11 mouse cellular contexts compared by ENCODE assay signal in genomic region chr16:33680816-33681215, GRCm38 (mm10). TPM values are rescaled to one million over a fixed set of nuclear protein-coding genes. Genes with fewer than 3 reads are reported as not detected.
DNase-seq lines count a peak whose midpoint lies in the region; ATAC-seq lines count a peak whose summit lies in the region.
"Had no signal": no experiment of that assay in that cellular context is flagged by ENCODE, and none has a peak within 500 bp of the region (broad histone marks: within the 10 kb centered on the region; RNA-seq: fewer than 3 reads in every experiment).

No protein-coding gene starts in this region.

- H3K36me3 ChIP-seq in kidney, embryonic 16.5 days (ENCODE audit: insufficient read depth, low read length): no peaks in the 10 kb centered on the region
- H3K36me3 ChIP-seq: embryonic facial prominence, embryonic 10.5 days; limb, embryonic 12.5 days had no signal

- 57% methylated on average over 10 of the region's 10 CpGs for WGBS in kidney, embryonic 16.5 days

- no peak overlapping the region for H3K27ac ChIP-seq in kidney, embryonic 16.5 days (ENCODE audit: low read length)
- H3K27ac ChIP-seq in brown adipose tissue, adult 24 weeks (replicated peaks; ENCODE audit: low read depth, low read length): peak overlapping the region; percentile 96
- H3K27ac ChIP-seq: embryonic facial prominence, embryonic 10.5 days; limb, embryonic 12.5 days had no signal

- H3K27me3 ChIP-seq in kidney, embryonic 16.5 days (ENCODE audit: insufficient read depth, low read length): no peaks in the 10 kb centered on the region
- H3K27me3 ChIP-seq: limb, embryonic 12.5 days had no signal

- H3K4me3 ChIP-seq in kidney, embryonic 16.5 days (ENCODE audit: low read length): no peak overlapping the region
- no peak overlapping the region for H3K4me3 ChIP-seq in brown adipose tissue, adult 24 weeks (ENCODE audit: insufficient read depth, low read depth, low read length)
- H3K4me3 ChIP-seq: embryonic facial prominence, embryonic 10.5 days; limb, embryonic 12.5 days had no signal

- H3K9ac ChIP-seq in kidney, embryonic 16.5 days (replicated peaks; ENCODE audit: low read length): no peak overlapping the region
- H3K9ac ChIP-seq: limb, embryonic 12.5 days had no signal

- ATAC-seq in kidney, embryonic 16.5 days (ENCODE audit: low FRiP score, low TSS enrichment): no peak
- ATAC-seq in erythroid progenitor cell, adult 5-6 weeks (replicated peaks; ENCODE audit: low FRiP score, poor library complexity, severe bottlenecking): no peak
- ATAC-seq: forebrain, embryonic 16.5 days had no signal

- H3K9me3 ChIP-seq in kidney, embryonic 16.5 days (ENCODE audit: low read length): no peaks in the 10 kb centered on the region
- H3K9me3 ChIP-seq: embryonic facial prominence, embryonic 10.5 days; limb, embryonic 12.5 days had no signal

- H3K4me2 ChIP-seq in kidney, embryonic 16.5 days (replicated peaks; ENCODE audit: low read depth, low read length): no peak overlapping the region
- H3K4me2 ChIP-seq: limb, embryonic 12.5 days had no signal

- peak; percentile 32 to 52 for DNase-seq in kidney, adult 8-10 months
- DNase-seq in heart, postnatal 4 days: peak; percentile 56
- DNase-seq in lung, postnatal 10 days: peak; percentile 76
- no peak for DNase-seq in cerebellum, postnatal 4 days (ENCODE audit: low spot score in 2 of 2)
- DNase-seq: cerebellum, adult 11 months had no signal

- peaks cover 11% of the 10 kb centered on the region; the same call in 1 of the 2 replicates for H3K4me1 ChIP-seq in kidney, embryonic 16.5 days (ENCODE audit: insufficient read depth, low read length)
- peaks cover 45% of the 10 kb centered on the region for H3K4me1 ChIP-seq in brown adipose tissue, adult 24 weeks (ENCODE audit: control insufficient read depth, insufficient read depth, insufficient read length, low read length)

RNA-seq across cellular contexts. Expression of gene Heg1, which starts 3.4 kb away (rescaled TPM):
- polyA plus RNA-seq in kidney, embryonic 16.5 days (2015; fragmentation: Nextera tagmentation; extraction: Ambion mirVana): 14.3 and 17.3 TPM in 2 replicates
- 23.0 and 34.7 TPM in 2 replicates for polyA plus RNA-seq in brown adipose tissue, adult 24 weeks (2012; ENCODE audit: insufficient read depth, insufficient read length, missing spikeins)
- total RNA-seq in heart, postnatal 4 days (2021): 100 to 1,000 TPM; 226 to 240 TPM
- 7.9 and 12.2 TPM in 2 replicates for total RNA-seq in erythroid progenitor cell, adult 5-6 weeks (2015; ENCODE audit: low replicate concordance)
- total RNA-seq in erythroid progenitor cell, adult 5-6 weeks (2017; ENCODE audit: low replicate concordance): 1.8 and 4.0 TPM in 2 replicates

Comparison
In these comparisons a context has a peak if more than half of its experiments do, and no peak if none do; other contexts are left out.
1. DNase-seq: peak in kidney, adult 8-10 months (2 of 2), heart, postnatal 4 days (single experiment) and lung, postnatal 10 days (single experiment); none in cerebellum, postnatal 4 days (0 of 2).
2. RNA of gene Heg1, which starts 3.4 kb away (total RNA-seq): 226 to 240 TPM in heart, postnatal 4 days; 1.8 to 12.2 TPM in erythroid progenitor cell, adult 5-6 weeks; every median in the first group is over 10 times any median in the second.